Mouse (Mus musculus) heart, embryonic 11.5 days (tissue): Measurements from ENCODE around the gene Tmem254a. TPM values are rescaled to one million over a fixed set of nuclear protein-coding genes. Genes with fewer than 3 reads are reported as not detected.
"Not testable (repeated sequence)": the region's sequence is repeated elsewhere in the genome, so short reads cannot be mapped to it uniquely, and the experiment has no call there.

ENCODE experiments used
- ATAC-seq: fragments of 200-750 bp; cut with Nextera tagmentation; replicated peaks from 2 replicates; pipeline ENCODE4 v1.8.0; 2017; ENCODE audit warnings: moderate library complexity; ENCODE audit not compliant: insufficient number of reproducible peaks, low FRiP score, low TSS enrichment
- H3K27ac ChIP-seq: fragments of 300-500 bp; sonication (generic); 2 replicates; pipeline ENCODE4 v1.5.1; 2014; ENCODE audit warnings: mild to moderate bottlenecking, low read depth, low read length
- H3K27me3 ChIP-seq: fragments of 300-500 bp; sonication (generic); 2 replicates; pipeline ENCODE4 v1.6.1; 2014; ENCODE audit warnings: mild to moderate bottlenecking, low read length, mixed read lengths; ENCODE audit not compliant: control insufficient read depth, insufficient read depth
- H3K36me3 ChIP-seq: fragments of 300-500 bp; sonication (generic); 2 replicates; pipeline ENCODE4 v1.6.1; 2014; ENCODE audit warnings: mild to moderate bottlenecking, low read length, moderate library complexity, mixed read lengths; ENCODE audit not compliant: control insufficient read depth, insufficient read depth
- H3K4me1 ChIP-seq: fragments of 300-500 bp; sonication (generic); 2 replicates; pipeline ENCODE4 v1.6.1; 2014; ENCODE audit warnings: low read length; ENCODE audit not compliant: control insufficient read depth, insufficient read depth
- H3K4me2 ChIP-seq: fragments of 300-500 bp; sonication (generic); 2 replicates; pipeline ENCODE4 v1.6.1; 2014; ENCODE audit warnings: mild to moderate bottlenecking, moderate library complexity
- H3K4me3 ChIP-seq: fragments of 300-500 bp; sonication (generic); 2 replicates; pipeline ENCODE4 v1.5.1; 2014; ENCODE audit warnings: low read depth, low read length
- H3K9ac ChIP-seq: fragments of 300-500 bp; sonication (generic); 2 replicates; pipeline ENCODE4 v1.6.1; 2014; ENCODE audit warnings: mild to moderate bottlenecking, low read depth, low read length, moderate library complexity
- H3K9me3 ChIP-seq: fragments of 300-500 bp; sonication (generic); replicated peaks from 2 replicates; pipeline ENCODE4 v1.6.1; 2016; ENCODE audit warnings: low read length; ENCODE audit not compliant: control insufficient read depth
- WGBS: fragments of 180-500 bp; shearing (Covaris S2); extraction: QIAGEN DNeasy Blood & Tissue Kit; methylation state at CpG from one replicate; pipeline ENCODE4 v1.1.7; 2014; ENCODE audit not compliant: insufficient replicate concordance; 5-methylcytosine and 5-hydroxymethylcytosine counted together
- polyA plus RNA-seq: library from polyadenylated mRNA; unstranded; fragments of >200 nt; fragmentation: Nextera tagmentation; extraction: Ambion mirVana; gene quantifications from 2 replicates; pipeline ENCODE4 v1.2.1, GENCODE M21; 2014

Tmem254a gene
- polyA plus RNA-seq, 1 experiment from 2014 or later, result 3.7 TPM

GRCm38 (mm10) chr14:25905243-25905642 lies 22.2 kb downstream of the Tmem254a start:
- H3K4me1 ChIP-seq, H3K9ac ChIP-seq, ATAC-seq, H3K36me3 ChIP-seq, H3K4me3 ChIP-seq, H3K4me2 ChIP-seq, H3K27me3 ChIP-seq, H3K27ac ChIP-seq, H3K9me3 ChIP-seq: not testable (repeated sequence)
- WGBS, result 83% methylated on average over 1 of the region's 5 CpGs

- H3K9me3 ChIP-seq, H3K9ac ChIP-seq, H3K27me3 ChIP-seq, H3K4me1 ChIP-seq, ATAC-seq, H3K27ac ChIP-seq, H3K4me2 ChIP-seq, H3K4me3 ChIP-seq, H3K36me3 ChIP-seq: not testable (repeated sequence)
- no CpG with 5 or more reads among the region's 10 CpGs for WGBS
Measured at GRCm38 (mm10) chr14:25903000-25903399, 24.5 kb downstream of the Tmem254a start, which contains the start of gene Plac9a. Gene Plac9a (minus strand): TSS chr14:25903100.

DNA sequence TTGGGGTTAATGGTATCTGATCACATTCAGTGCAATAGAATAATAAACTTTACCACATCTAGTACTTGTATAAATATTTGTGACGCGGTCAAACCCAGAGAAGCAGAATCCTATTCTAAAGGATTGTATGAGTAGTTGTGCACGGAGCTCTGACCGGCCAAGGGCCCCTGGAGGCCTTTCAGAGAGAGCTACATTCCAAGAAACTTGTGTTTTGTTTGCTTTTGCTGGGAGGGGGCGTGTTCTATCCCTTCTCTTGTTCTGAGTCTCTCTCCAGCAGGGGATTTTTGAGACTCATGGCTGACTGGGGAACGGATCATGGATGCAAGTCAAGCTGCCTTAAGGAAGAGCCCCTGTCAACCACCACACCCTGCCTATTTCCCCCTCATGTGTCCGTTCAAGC lies 31.8 kb downstream of the Tmem254a start:
- not testable (repeated sequence) for H3K9ac ChIP-seq, H3K4me1 ChIP-seq, H3K27ac ChIP-seq, H3K36me3 ChIP-seq, H3K9me3 ChIP-seq, H3K4me3 ChIP-seq, H3K4me2 ChIP-seq, H3K27me3 ChIP-seq, ATAC-seq
- WGBS, result no CpG with 5 or more reads among the region's 7 CpGs

- not testable (repeated sequence) for H3K27me3 ChIP-seq, H3K36me3 ChIP-seq, ATAC-seq, H3K4me2 ChIP-seq, H3K4me1 ChIP-seq, H3K9ac ChIP-seq, H3K4me3 ChIP-seq, H3K9me3 ChIP-seq, H3K27ac ChIP-seq
- no CpG with 5 or more reads among the region's 3 CpGs for WGBS
Measured at GRCm38 (mm10) chr14:25894566-25894965, 32.9 kb downstream of the Tmem254a start.

DNA sequence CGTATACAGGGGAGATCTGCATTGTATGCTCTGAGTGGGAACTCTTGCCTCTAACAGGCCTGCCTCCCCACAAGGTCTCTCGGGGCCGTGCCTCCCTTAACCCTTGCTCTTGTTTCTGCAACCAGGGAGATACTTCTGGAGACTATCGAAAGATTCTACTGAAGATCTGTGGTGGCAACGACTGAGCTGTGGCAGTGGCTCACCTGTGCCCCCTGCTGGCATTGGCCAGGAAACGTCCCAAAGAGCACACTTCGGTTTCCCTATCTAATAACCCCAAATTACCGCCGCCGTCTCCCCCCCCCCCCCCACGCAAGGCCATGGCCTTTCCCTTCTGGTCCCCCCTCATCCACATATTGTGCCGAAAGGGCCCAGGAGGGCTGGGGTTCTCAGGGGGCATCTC lies 41.6 kb downstream of the Tmem254a start:
- not testable (repeated sequence) for H3K4me2 ChIP-seq, H3K4me3 ChIP-seq, H3K27ac ChIP-seq, H3K36me3 ChIP-seq, H3K9ac ChIP-seq, H3K9me3 ChIP-seq, H3K4me1 ChIP-seq, ATAC-seq, H3K27me3 ChIP-seq
- WGBS, result no CpG with 5 or more reads among the region's 12 CpGs

- H3K4me1 ChIP-seq, H3K27ac ChIP-seq, H3K9me3 ChIP-seq, H3K4me2 ChIP-seq, ATAC-seq, H3K4me3 ChIP-seq, H3K27me3 ChIP-seq, H3K36me3 ChIP-seq, H3K9ac ChIP-seq: not testable (repeated sequence)
- WGBS, result no CpG with 5 or more reads among the region's 9 CpGs
Measured at GRCm38 (mm10) chr14:25881769-25882168, 45.7 kb downstream of the Tmem254a start.

DNA sequence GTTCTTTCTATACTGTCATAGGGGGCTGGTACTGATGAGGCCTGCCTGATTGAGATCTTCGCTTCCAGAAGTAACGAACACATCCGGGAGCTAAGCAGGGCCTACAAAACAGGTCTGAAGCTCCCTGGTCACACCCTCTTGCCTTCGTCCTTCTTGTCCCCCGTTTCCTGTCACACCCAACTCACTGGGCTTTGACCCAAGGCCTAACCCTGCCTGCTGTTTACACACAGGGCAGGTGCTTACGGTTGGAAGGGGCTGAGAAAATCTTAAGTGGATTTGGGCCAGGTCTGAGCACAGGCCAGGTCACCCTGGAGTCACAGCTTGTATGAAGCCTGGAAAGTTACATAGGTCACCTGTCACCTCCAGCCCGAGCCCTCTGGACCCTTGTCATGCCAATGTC lies 50.8 kb downstream of the Tmem254a start:
- H3K27ac ChIP-seq, H3K27me3 ChIP-seq, H3K4me2 ChIP-seq, H3K36me3 ChIP-seq, H3K4me3 ChIP-seq, ATAC-seq, H3K9me3 ChIP-seq, H3K9ac ChIP-seq: not testable (repeated sequence)
- WGBS, result no CpG with 5 or more reads among the region's 7 CpGs
- peaks cover 13% of the 10 kb centered on the region for H3K4me1 ChIP-seq

Other genes starting within 250 kb of the Tmem254a start
- 92.7 and 99.4 TPM in 2 replicates for gene Ppif, start 233.5 kb downstream of the Tmem254a start, polyA plus RNA-seq
- 18.9 and 22.6 TPM in 2 replicates for gene Zcchc24, start 158.6 kb downstream of the Tmem254a start, polyA plus RNA-seq
- 14.7 and 18.6 TPM in 2 replicates for gene Anxa11, start 85.5 kb downstream of the Tmem254a start, polyA plus RNA-seq
- not detected in 2 replicates for gene Plac9a, start 24.6 kb downstream of the Tmem254a start, polyA plus RNA-seq
- gene Cphx1, start 10.6 kb upstream of the Tmem254a start, polyA plus RNA-seq, result not detected in 2 replicates
- 0.39 TPM in 1 of 2 replicates, not detected in the other for gene Duxbl1, start 50.9 kb upstream of the Tmem254a start, polyA plus RNA-seq
- 0.15 and 1.0 TPM in 2 replicates for gene Gm9780, start 115.0 kb upstream of the Tmem254a start, polyA plus RNA-seq
- gene Tmem254c, start 139.7 kb upstream of the Tmem254a start, polyA plus RNA-seq, result 27.6 and 30.8 TPM in 2 replicates
- gene Cphx2, start 153.8 kb upstream of the Tmem254a start, polyA plus RNA-seq, result not detected in 2 replicates
- not detected in 2 replicates for gene Cphx3, start 154.6 kb upstream of the Tmem254a start, polyA plus RNA-seq
- gene Duxbl2, start 190.7 kb upstream of the Tmem254a start, polyA plus RNA-seq, result 1.1 TPM in 1 of 2 replicates, not detected in the other